Mouse (Mus musculus): ENCODE measurements around the gene Tubg1.
"Not testable (repeated sequence)": the region's sequence is repeated elsewhere in the genome, so short reads cannot be mapped to it uniquely, and the experiment has no call there.

Tubg1 gene

GRCm38 (mm10) chr11:101140164-101140819, 20.6 kb downstream of the Tubg1 start:
- DNase-seq (ENCODE audit: low read depth, low spot score), result no peak

GRCm38 (mm10) chr11:101141088-101141487, 21.4 kb downstream of the Tubg1 start:
- no peak for DNase-seq (ENCODE audit: low read depth, low spot score)

- DNase-seq (ENCODE audit: low read depth, low spot score), result no peak
These were observed 22.7 kb downstream of the Tubg1 start for GRCm38 (mm10) chr11:101142215-101142967.

- no peak for DNase-seq (ENCODE audit: low read depth, low spot score)
These were observed 23.8 kb downstream of the Tubg1 start for GRCm38 (mm10) chr11:101143338-101144225.

GRCm38 (mm10) chr11:101146377-101146776, 26.6 kb downstream of the Tubg1 start:
- no peak for DNase-seq (ENCODE audit: low read depth, low spot score)

- no peak for DNase-seq (ENCODE audit: low read depth, low spot score)
These were observed 29.0 kb downstream of the Tubg1 start for GRCm38 (mm10) chr11:101148751-101149150.

GRCm38 (mm10) chr11:101149178-101150105, 29.7 kb downstream of the Tubg1 start:
- DNase-seq (ENCODE audit: low read depth, low spot score), result no peak

GRCm38 (mm10) chr11:101151063-101151462, 31.3 kb downstream of the Tubg1 start:
- no peak for DNase-seq (ENCODE audit: low read depth, low spot score)

GRCm38 (mm10) chr11:101152825-101153224, 33.1 kb downstream of the Tubg1 start:
- DNase-seq (ENCODE audit: low read depth, low spot score), result no peak

- no peak for DNase-seq (ENCODE audit: low read depth, low spot score)
These were observed 34.9 kb downstream of the Tubg1 start for GRCm38 (mm10) chr11:101154648-101155047.

- no peak for DNase-seq (ENCODE audit: low read depth, low spot score)
These were observed 35.4 kb downstream of the Tubg1 start for GRCm38 (mm10) chr11:101155151-101155550.

- DNase-seq (ENCODE audit: low read depth, low spot score), result no peak
These were observed 36.1 kb downstream of the Tubg1 start, which contains the start of gene Tubg2 for GRCm38 (mm10) chr11:101155728-101156371. Tubg2 (plus strand) TSS chr11:101155907.

- DNase-seq (ENCODE audit: low read depth, low spot score), result not testable (repeated sequence)
These were observed 40.4 kb downstream of the Tubg1 start for GRCm38 (mm10) chr11:101160151-101160550.

- DNase-seq (ENCODE audit: low read depth, low spot score), result not testable (repeated sequence)
These were observed 41.3 kb downstream of the Tubg1 start for GRCm38 (mm10) chr11:101160981-101161505.

GRCm38 (mm10) chr11:101161551-101161950, 41.8 kb downstream of the Tubg1 start:
- DNase-seq (ENCODE audit: low read depth, low spot score), result no peak

GRCm38 (mm10) chr11:101162301-101162700, 42.6 kb downstream of the Tubg1 start:
- DNase-seq (ENCODE audit: low read depth, low spot score), result no peak

GRCm38 (mm10) chr11:101162772-101163171, 43.0 kb downstream of the Tubg1 start:
- no peak for DNase-seq (ENCODE audit: low read depth, low spot score)

- no peak for DNase-seq (ENCODE audit: low read depth, low spot score)
These were observed 44.0 kb downstream of the Tubg1 start for GRCm38 (mm10) chr11:101163476-101164350.

- no peak for DNase-seq (ENCODE audit: low read depth, low spot score)
These were observed 44.6 kb downstream of the Tubg1 start for GRCm38 (mm10) chr11:101164351-101164665.
